Comparison of ENCODE assay signal across 15 mouse cellular contexts in genomic region chr6:120113856-120114255, GRCm38 (mm10). TPM values are rescaled to one million over a fixed set of nuclear protein-coding genes. Genes with fewer than 3 reads are reported as not detected.
A peak's percentile ranks its signal among the peaks of the same experiment; 100 is the strongest.
DNase-seq lines count a peak whose midpoint lies in the region; ATAC-seq and TF ChIP-seq lines count a peak whose summit lies in the region.
"Had no signal": no experiment of that assay in that cellular context is flagged by ENCODE, and none has a peak within 500 bp of the region (broad histone marks: within the 10 kb centered on the region; RNA-seq: fewer than 3 reads in every experiment).

No protein-coding gene starts in this region.

- H3K4me2 ChIP-seq in heart, embryonic 11.5 days: no peak overlapping the region
- no peak overlapping the region for H3K4me2 ChIP-seq in lung, embryonic 14.5 days
- no peak overlapping the region for H3K4me2 ChIP-seq in heart, embryonic 15.5 days
- peak overlapping the region; percentile 78 for H3K4me2 ChIP-seq in myocyte (ENCODE audit: low read depth)
- H3K4me2 ChIP-seq in hindbrain, embryonic 11.5 days (replicated peaks; ENCODE audit: low read depth, low read length): no peak overlapping the region
- H3K4me2 ChIP-seq: liver, embryonic 15.5 days; midbrain, embryonic 13.5 days; neural tube, embryonic 13.5 days had no signal

- peak overlapping the region; percentile 68; the same call in 1 of the 2 replicates for H3K27ac ChIP-seq in heart, embryonic 11.5 days (ENCODE audit: low read depth, low read length)
- peak overlapping the region; percentile 62; the same call in 1 of the 2 replicates for H3K27ac ChIP-seq in lung, embryonic 14.5 days (ENCODE audit: low read depth)
- H3K27ac ChIP-seq in heart, embryonic 15.5 days: peak overlapping the region; percentile 88
- H3K27ac ChIP-seq in hindbrain, embryonic 11.5 days (ENCODE audit: low read depth, low read length): no peak overlapping the region
- H3K27ac ChIP-seq: forebrain, embryonic 10.5 days; hindbrain, embryonic 10.5 days; liver, embryonic 15.5 days; midbrain, embryonic 13.5 days; neural tube, embryonic 13.5 days had no signal

- H3ac ChIP-seq in myocyte (ENCODE audit: control insufficient read depth, insufficient read length): no peak overlapping the region

- no peaks in the 10 kb centered on the region for H3K36me3 ChIP-seq in heart, embryonic 11.5 days (ENCODE audit: control insufficient read depth, insufficient read depth, low read length)
- H3K36me3 ChIP-seq in lung, embryonic 14.5 days (ENCODE audit: insufficient read depth): no peaks in the 10 kb centered on the region
- no peaks in the 10 kb centered on the region for H3K36me3 ChIP-seq in heart, embryonic 15.5 days
- no peaks in the 10 kb centered on the region for H3K36me3 ChIP-seq in myocyte (ENCODE audit: control insufficient read depth, insufficient read depth)
- H3K36me3 ChIP-seq in hindbrain, embryonic 11.5 days (ENCODE audit: control insufficient read depth, insufficient read depth, low read length): no peaks in the 10 kb centered on the region
- H3K36me3 ChIP-seq: forebrain, embryonic 10.5 days; hindbrain, embryonic 10.5 days; liver, embryonic 15.5 days; midbrain, embryonic 13.5 days; neural tube, embryonic 13.5 days had no signal

- 94% methylated on average over 3 of the region's 3 CpGs for WGBS in heart, embryonic 11.5 days (ENCODE audit: insufficient replicate concordance)
- 97% methylated on average over 3 of the region's 3 CpGs for WGBS in lung, embryonic 14.5 days
- WGBS in heart, embryonic 15.5 days: 90% methylated on average over 3 of the region's 3 CpGs
- 90% methylated on average over 3 of the region's 3 CpGs for WGBS in hindbrain, embryonic 11.5 days

- no peaks in the 10 kb centered on the region for H3K79me2 ChIP-seq in myocyte (ENCODE audit: control insufficient read depth, insufficient read depth)

- H3K9me3 ChIP-seq in heart, embryonic 11.5 days (replicated peaks; ENCODE audit: control insufficient read depth, low read length): no peaks in the 10 kb centered on the region
- H3K9me3 ChIP-seq in lung, embryonic 14.5 days (ENCODE audit: low read depth, low read length): no peaks in the 10 kb centered on the region
- no peaks in the 10 kb centered on the region for H3K9me3 ChIP-seq in heart, embryonic 15.5 days (replicated peaks)
- no peaks in the 10 kb centered on the region for H3K9me3 ChIP-seq in hindbrain, embryonic 11.5 days (ENCODE audit: control insufficient read depth, low read length)
- H3K9me3 ChIP-seq: forebrain, embryonic 10.5 days; hindbrain, embryonic 10.5 days; liver, embryonic 15.5 days; midbrain, embryonic 13.5 days; neural tube, embryonic 13.5 days had no signal

- H3K27me3 ChIP-seq in heart, embryonic 11.5 days (ENCODE audit: control insufficient read depth, insufficient read depth, low read length): no peaks in the 10 kb centered on the region
- no peaks in the 10 kb centered on the region for H3K27me3 ChIP-seq in lung, embryonic 14.5 days (ENCODE audit: insufficient read depth, low read length)
- no peaks in the 10 kb centered on the region for H3K27me3 ChIP-seq in heart, embryonic 15.5 days
- no peaks in the 10 kb centered on the region for H3K27me3 ChIP-seq in myocyte (ENCODE audit: control insufficient read depth, insufficient read depth, insufficient read length)
- H3K27me3 ChIP-seq in hindbrain, embryonic 11.5 days (ENCODE audit: control insufficient read depth, insufficient read depth, low read length): no peaks in the 10 kb centered on the region
- H3K27me3 ChIP-seq: liver, embryonic 15.5 days; midbrain, embryonic 13.5 days; neural tube, embryonic 13.5 days had no signal

- no peak for TF ChIP-seq CTCF in lung, embryonic 14.5 days (IDR thresholded peaks at IDR 0.05; ENCODE audit: low read depth)

- no peak for TF ChIP-seq POLR2A in myocyte (IDR thresholded peaks at IDR 0.05; ENCODE audit: insufficient read length, low read depth)

- DNase-seq in heart, adult 9 months (ENCODE audit: low spot score in 2 of 2): no peak
- no peak for DNase-seq in lung, embryonic 14.5 days
- DNase-seq in lung, postnatal 36 days: no peak
- DNase-seq in natural killer cell, adult 2 months (ENCODE audit: low spot score in 2 of 2): no peak
- DNase-seq in hindbrain, embryonic 11.5 days (ENCODE audit: low spot score): no peak
- DNase-seq: thymus, postnatal 25 days had no signal

- H3K4me1 ChIP-seq in heart, embryonic 11.5 days (ENCODE audit: control insufficient read depth, insufficient read depth, low read length): peaks cover 27% of the 10 kb centered on the region
- H3K4me1 ChIP-seq in lung, embryonic 14.5 days (ENCODE audit: insufficient read depth): 0 out of 2 replicates have a peak, but pooled peaks cover 3% of the 10 kb centered on the region
- peaks cover 49% of the 10 kb centered on the region for H3K4me1 ChIP-seq in heart, embryonic 15.5 days (replicated peaks)
- H3K4me1 ChIP-seq in hindbrain, embryonic 11.5 days (replicated peaks; ENCODE audit: control insufficient read depth, insufficient read depth, low read length): no peaks in the 10 kb centered on the region; the same call in 1 of the 2 replicates

- ATAC-seq in heart, embryonic 11.5 days (replicated peaks; ENCODE audit: insufficient number of reproducible peaks, low FRiP score, low TSS enrichment): no peak
- no peak for ATAC-seq in lung, embryonic 14.5 days (ENCODE audit: insufficient read depth)
- no peak for ATAC-seq in heart, embryonic 15.5 days (replicated peaks; ENCODE audit: insufficient number of reproducible peaks, insufficient read depth, low FRiP score, low read depth)
- no peak for ATAC-seq in hindbrain, embryonic 11.5 days (ENCODE audit: low FRiP score)
- ATAC-seq: midbrain, embryonic 13.5 days had no signal

- no peak overlapping the region for H3K9ac ChIP-seq in heart, embryonic 11.5 days (ENCODE audit: low read depth, low read length)
- H3K9ac ChIP-seq in lung, embryonic 14.5 days: no peak overlapping the region
- no peak overlapping the region for H3K9ac ChIP-seq in heart, embryonic 15.5 days
- H3K9ac ChIP-seq in hindbrain, embryonic 11.5 days (ENCODE audit: low read depth, low read length): no peak overlapping the region
- H3K9ac ChIP-seq: liver, embryonic 15.5 days; midbrain, embryonic 13.5 days; neural tube, embryonic 13.5 days had no signal

- no peak overlapping the region for H3K4me3 ChIP-seq in heart, embryonic 11.5 days (ENCODE audit: low read depth, low read length)
- no peak overlapping the region for H3K4me3 ChIP-seq in lung, embryonic 14.5 days (ENCODE audit: low read depth, low read length)
- H3K4me3 ChIP-seq in heart, embryonic 15.5 days: no peak overlapping the region
- no peak overlapping the region for H3K4me3 ChIP-seq in myocyte
- H3K4me3 ChIP-seq in hindbrain, embryonic 11.5 days (ENCODE audit: low read depth, low read length): no peak overlapping the region
- H3K4me3 ChIP-seq: forebrain, embryonic 10.5 days; hindbrain, embryonic 10.5 days; liver, embryonic 15.5 days; midbrain, embryonic 13.5 days; neural tube, embryonic 13.5 days had no signal

TF ChIP-seq in myocyte, 11 proteins besides CTCF, POLR2A, EP300 and RAD21:
- TF ChIP-seq MYOG (IDR thresholded peaks at IDR 0.05; ENCODE audit: control insufficient read depth in 1 of 3, insufficient read depth in 1 of 3, insufficient read length in 2 of 3, low read depth in 2 of 3): no peak
- no peak for TF ChIP-seq POLR2AphosphoS2 (IDR thresholded peaks at IDR 0.05; ENCODE audit: insufficient read length, low read depth)
- no peak for TF ChIP-seq TCF12 (IDR thresholded peaks at IDR 0.05; ENCODE audit: insufficient read depth, poor library complexity, severe bottlenecking)
- no peak for TF ChIP-seq USF1 (IDR thresholded peaks at IDR 0.05; ENCODE audit: low read depth)
- no peak for TF ChIP-seq SRF (IDR thresholded peaks at IDR 0.05; ENCODE audit: control insufficient read depth, insufficient read length, low read depth)
- TF ChIP-seq REST (IDR thresholded peaks at IDR 0.05; ENCODE audit: insufficient read depth, insufficient read length): no peak
- no peak for TF ChIP-seq MYOD1 (IDR thresholded peaks at IDR 0.05; ENCODE audit: control insufficient read depth in 1 of 3, insufficient read length in 2 of 3, low read depth in 2 of 3)
- TF ChIP-seq E2F4 (IDR thresholded peaks at IDR 0.05; ENCODE audit: insufficient read depth): no peak
- no peak for TF ChIP-seq MAX (IDR thresholded peaks at IDR 0.05; ENCODE audit: low read depth)
- TF ChIP-seq TCF3 (IDR thresholded peaks at IDR 0.05; ENCODE audit: insufficient read length, low read depth): no peak
- no peak for TF ChIP-seq CEBPB (IDR thresholded peaks at IDR 0.05; ENCODE audit: insufficient read depth, poor library complexity, severe bottlenecking)

RNA-seq across cellular contexts. Expression of gene Ninj2, which starts 20.7 kb away (rescaled TPM):
- not detected in 2 replicates for polyA plus RNA-seq in heart, embryonic 11.5 days (2014; fragmentation: Nextera tagmentation; extraction: Ambion mirVana)
- polyA plus RNA-seq in lung, embryonic 14.5 days (2014; fragmentation: Nextera tagmentation; extraction: Ambion mirVana): 0.30 and 0.39 TPM in 2 replicates
- polyA plus RNA-seq in heart, embryonic 15.5 days (2015; fragmentation: Nextera tagmentation; extraction: Ambion mirVana): 0.15 TPM in 1 of 2 replicates, not detected in the other
- polyA plus RNA-seq in myocyte (2012; fragmentation: generic; extraction: Trizol): 0.05 TPM
- not detected in 2 replicates for polyA plus RNA-seq in hindbrain, embryonic 11.5 days (2014; fragmentation: Nextera tagmentation; extraction: Ambion mirVana)
- polyA plus RNA-seq: forebrain, embryonic 10.5 days; hindbrain, embryonic 10.5 days; large intestine, adult 2 months; midbrain, embryonic 13.5 days; neural tube, embryonic 13.5 days had no signal
